In genomic region chr5:27711461-27712192, GRCm38 (mm10) we compare ENCODE assay signal across 29 mouse cellular contexts.
DNase-seq lines count a peak whose midpoint lies in the region; ATAC-seq lines count a peak whose summit lies in the region.
"Had no signal": no experiment of that assay in that cellular context is flagged by ENCODE, and none has a peak within 500 bp of the region (broad histone marks: within the 10 kb centered on the region; RNA-seq: fewer than 3 reads in every experiment).

No protein-coding gene starts in this region.

- H3K4me2 ChIP-seq in forebrain, embryonic 13.5 days, result no peak overlapping the region
- H3K4me2 ChIP-seq in kidney, embryonic 14.5 days (replicated peaks; ENCODE audit: low read depth, low read length), result no peak overlapping the region
- H3K4me2 ChIP-seq in midbrain, embryonic 12.5 days (replicated peaks), result no peak overlapping the region
- no peak overlapping the region for H3K4me2 ChIP-seq in midbrain, embryonic 11.5 days
- H3K4me2 ChIP-seq in midbrain, embryonic 14.5 days (ENCODE audit: low read length), result no peak overlapping the region
- H3K4me2 ChIP-seq: heart, embryonic 15.5 days; hindbrain, embryonic 12.5 days; limb, embryonic 15.5 days; liver, embryonic 13.5 days; neural tube, embryonic 15.5 days had no signal

- H3K4me3 ChIP-seq in forebrain, embryonic 13.5 days, result no peak overlapping the region
- no peak overlapping the region for H3K4me3 ChIP-seq in forebrain, embryonic 10.5 days
- no peak overlapping the region for H3K4me3 ChIP-seq in kidney, embryonic 14.5 days (ENCODE audit: low read length)
- H3K4me3 ChIP-seq in midbrain, embryonic 12.5 days, result no peak overlapping the region
- no peak overlapping the region for H3K4me3 ChIP-seq in midbrain, embryonic 11.5 days (ENCODE audit: low read depth, low read length)
- H3K4me3 ChIP-seq in midbrain, embryonic 14.5 days (replicated peaks; ENCODE audit: low read depth, low read length), result no peak overlapping the region
- H3K4me3 ChIP-seq: heart, embryonic 10.5 days; heart, embryonic 15.5 days; hindbrain, embryonic 12.5 days; limb, embryonic 10.5 days; limb, embryonic 15.5 days; liver, embryonic 13.5 days; megakaryocyte, embryonic 14.5 days; neural tube, embryonic 15.5 days had no signal

- H3K27me3 ChIP-seq in forebrain, embryonic 13.5 days, result no peaks in the 10 kb centered on the region
- H3K27me3 ChIP-seq in forebrain, embryonic 10.5 days (ENCODE audit: poor library complexity, severe bottlenecking), result no peaks in the 10 kb centered on the region
- H3K27me3 ChIP-seq in kidney, embryonic 14.5 days (ENCODE audit: control insufficient read depth, insufficient read depth, low read length), result no peaks in the 10 kb centered on the region
- H3K27me3 ChIP-seq in midbrain, embryonic 12.5 days, result no peaks in the 10 kb centered on the region
- H3K27me3 ChIP-seq in midbrain, embryonic 11.5 days (ENCODE audit: control insufficient read depth, insufficient read depth, low read length), result no peaks in the 10 kb centered on the region
- no peaks in the 10 kb centered on the region for H3K27me3 ChIP-seq in midbrain, embryonic 14.5 days (ENCODE audit: control insufficient read depth, insufficient read depth, low read length)
- H3K27me3 ChIP-seq: heart, embryonic 15.5 days; hindbrain, embryonic 12.5 days; limb, embryonic 15.5 days; neural tube, embryonic 15.5 days had no signal

- WGBS in forebrain, embryonic 13.5 days, result 64% methylated on average over 8 of the region's 8 CpGs
- WGBS in forebrain, embryonic 10.5 days, result 48% methylated on average over 8 of the region's 8 CpGs
- WGBS in kidney, embryonic 14.5 days, result 43% methylated on average over 8 of the region's 8 CpGs
- WGBS in midbrain, embryonic 12.5 days, result 61% methylated on average over 8 of the region's 8 CpGs
- WGBS in midbrain, embryonic 11.5 days, result 63% methylated on average over 8 of the region's 8 CpGs
- 63% methylated on average over 8 of the region's 8 CpGs for WGBS in midbrain, embryonic 14.5 days

- no peak for DNase-seq in forebrain, embryonic 10.5 days (ENCODE audit: extremely low spot score, low spot score)
- DNase-seq in kidney, adult 8-10 months, result no peak
- no peak for DNase-seq in midbrain, embryonic 11.5 days (ENCODE audit: low spot score, missing footprints)
- DNase-seq in midbrain, embryonic 14.5 days, result peak; percentile 39
- no peak for DNase-seq in cerebellum, adult 11 months
- DNase-seq: adrenal gland, adult 2 months; cerebellum, adult 11-12 months; gastrocnemius, postnatal 25 days; heart, adult 11 months; kidney, adult 9 months; layer of hippocampus, adult 9-11 months; liver, embryonic 13.5 days; lung, adult 18-20 months; lung, postnatal 4 days; retina, postnatal 1 day; right cerebral cortex, postnatal 14 days; thymus, postnatal 4 days had no signal

- H3K9ac ChIP-seq in forebrain, embryonic 13.5 days, result no peak overlapping the region
- H3K9ac ChIP-seq in kidney, embryonic 14.5 days (ENCODE audit: low read depth, low read length), result no peak overlapping the region
- H3K9ac ChIP-seq in midbrain, embryonic 12.5 days (replicated peaks), result no peak overlapping the region
- H3K9ac ChIP-seq in midbrain, embryonic 11.5 days (ENCODE audit: low read length), result no peak overlapping the region
- no peak overlapping the region for H3K9ac ChIP-seq in midbrain, embryonic 14.5 days (replicated peaks; ENCODE audit: low read length)
- H3K9ac ChIP-seq: heart, embryonic 15.5 days; hindbrain, embryonic 12.5 days; limb, embryonic 15.5 days; liver, embryonic 13.5 days; neural tube, embryonic 15.5 days had no signal

- 0 out of 2 replicates have a peak, but pooled peaks have one; percentile 16 for ATAC-seq in forebrain, embryonic 13.5 days
- peak; percentile 30; the same call in 1 of the 2 replicates for ATAC-seq in kidney, embryonic 14.5 days (ENCODE audit: low FRiP score, low TSS enrichment)
- ATAC-seq in midbrain, embryonic 12.5 days (ENCODE audit: low FRiP score, low read depth), result no peak
- no peak for ATAC-seq in midbrain, embryonic 11.5 days (ENCODE audit: low FRiP score)
- no peak for ATAC-seq in midbrain, embryonic 14.5 days (ENCODE audit: low FRiP score, low TSS enrichment)
- ATAC-seq: activated CD4-positive, CD25-positive, alpha-beta regulatory T cell, adult 4 months; lung, postnatal 0 days had no signal

- no peaks in the 10 kb centered on the region for H3K36me3 ChIP-seq in forebrain, embryonic 13.5 days (ENCODE audit: poor library complexity, severe bottlenecking)
- no peaks in the 10 kb centered on the region for H3K36me3 ChIP-seq in forebrain, embryonic 10.5 days (replicated peaks)
- no peaks in the 10 kb centered on the region for H3K36me3 ChIP-seq in kidney, embryonic 14.5 days (ENCODE audit: control insufficient read depth, insufficient read depth, low read length)
- no peaks in the 10 kb centered on the region for H3K36me3 ChIP-seq in midbrain, embryonic 12.5 days
- no peaks in the 10 kb centered on the region for H3K36me3 ChIP-seq in midbrain, embryonic 11.5 days (ENCODE audit: control insufficient read depth, insufficient read depth, low read length)
- peaks cover 12% of the 10 kb centered on the region for H3K36me3 ChIP-seq in midbrain, embryonic 14.5 days (ENCODE audit: control insufficient read depth, insufficient read depth, low read length)
- H3K36me3 ChIP-seq: heart, embryonic 10.5 days; heart, embryonic 15.5 days; limb, embryonic 10.5 days; limb, embryonic 15.5 days; liver, embryonic 13.5 days had no signal

- peaks cover 18% of the 10 kb centered on the region; the same call in 1 of the 2 replicates for H3K4me1 ChIP-seq in forebrain, embryonic 13.5 days
- H3K4me1 ChIP-seq in forebrain, embryonic 10.5 days, result peaks cover 26% of the 10 kb centered on the region
- H3K4me1 ChIP-seq in kidney, embryonic 14.5 days (ENCODE audit: control insufficient read depth, insufficient read depth, low read length), result peaks cover 22% of the 10 kb centered on the region
- H3K4me1 ChIP-seq in midbrain, embryonic 12.5 days, result peaks cover 17% of the 10 kb centered on the region; the same call in 1 of the 2 replicates
- H3K4me1 ChIP-seq in midbrain, embryonic 11.5 days (ENCODE audit: control insufficient read depth, insufficient read depth, low read length), result no peaks in the 10 kb centered on the region
- H3K4me1 ChIP-seq in midbrain, embryonic 14.5 days (ENCODE audit: control insufficient read depth, insufficient read depth, low read length), result peaks cover 9% of the 10 kb centered on the region; the same call in 1 of the 2 replicates
- H3K4me1 ChIP-seq: limb, embryonic 15.5 days had no signal

- H3K27ac ChIP-seq in forebrain, embryonic 13.5 days, result no peak overlapping the region; the same call in 1 of the 2 replicates
- H3K27ac ChIP-seq in forebrain, embryonic 10.5 days, result no peak overlapping the region
- peak overlapping the region; percentile 25; the same call in 1 of the 2 replicates for H3K27ac ChIP-seq in kidney, embryonic 14.5 days (ENCODE audit: low read depth, low read length)
- peak overlapping the region; percentile 42; the same call in 1 of the 2 replicates for H3K27ac ChIP-seq in midbrain, embryonic 12.5 days (replicated peaks)
- no peak overlapping the region for H3K27ac ChIP-seq in midbrain, embryonic 11.5 days (ENCODE audit: low read depth, low read length)
- no peak overlapping the region; the same call in 1 of the 2 replicates for H3K27ac ChIP-seq in midbrain, embryonic 14.5 days (replicated peaks; ENCODE audit: low read depth, low read length)
- H3K27ac ChIP-seq: heart, embryonic 10.5 days; heart, embryonic 15.5 days; hindbrain, embryonic 12.5 days; limb, embryonic 10.5 days; limb, embryonic 15.5 days; liver, embryonic 13.5 days; neural tube, embryonic 15.5 days had no signal

- no peaks in the 10 kb centered on the region for H3K9me3 ChIP-seq in forebrain, embryonic 13.5 days (replicated peaks)
- H3K9me3 ChIP-seq in forebrain, embryonic 10.5 days, result no peaks in the 10 kb centered on the region
- H3K9me3 ChIP-seq in kidney, embryonic 14.5 days (ENCODE audit: control insufficient read depth, low read length), result no peaks in the 10 kb centered on the region
- H3K9me3 ChIP-seq in midbrain, embryonic 12.5 days, result no peaks in the 10 kb centered on the region
- no peaks in the 10 kb centered on the region for H3K9me3 ChIP-seq in midbrain, embryonic 11.5 days (ENCODE audit: control insufficient read depth, low read length)
- no peaks in the 10 kb centered on the region for H3K9me3 ChIP-seq in midbrain, embryonic 14.5 days (ENCODE audit: control insufficient read depth, low read length)
- H3K9me3 ChIP-seq: heart, embryonic 10.5 days; heart, embryonic 15.5 days; hindbrain, embryonic 12.5 days; limb, embryonic 10.5 days; limb, embryonic 15.5 days; liver, embryonic 13.5 days; megakaryocyte, embryonic 14.5 days; neural tube, embryonic 15.5 days had no signal

Comparison
In these comparisons a context has a peak if more than half of its experiments do, and no peak if none do; other contexts are left out.
1. H3K27ac ChIP-seq: peak in kidney, embryonic 14.5 days (single experiment) and midbrain, embryonic 12.5 days (single experiment); none in forebrain, embryonic 13.5 days (single experiment), forebrain, embryonic 10.5 days (single experiment), midbrain, embryonic 11.5 days (single experiment) and midbrain, embryonic 14.5 days (single experiment).
2. ATAC-seq: peak in forebrain, embryonic 13.5 days (single experiment) and kidney, embryonic 14.5 days (single experiment); none in midbrain, embryonic 12.5 days (single experiment), midbrain, embryonic 11.5 days (single experiment) and midbrain, embryonic 14.5 days (single experiment).